Mouse (Mus musculus): ENCODE results near the gene Rsph3b.
"Not testable (repeated sequence)": the region's sequence is repeated elsewhere in the genome, so short reads cannot be mapped to it uniquely, and the experiment has no call there.

The Rsph3b gene

DNA sequence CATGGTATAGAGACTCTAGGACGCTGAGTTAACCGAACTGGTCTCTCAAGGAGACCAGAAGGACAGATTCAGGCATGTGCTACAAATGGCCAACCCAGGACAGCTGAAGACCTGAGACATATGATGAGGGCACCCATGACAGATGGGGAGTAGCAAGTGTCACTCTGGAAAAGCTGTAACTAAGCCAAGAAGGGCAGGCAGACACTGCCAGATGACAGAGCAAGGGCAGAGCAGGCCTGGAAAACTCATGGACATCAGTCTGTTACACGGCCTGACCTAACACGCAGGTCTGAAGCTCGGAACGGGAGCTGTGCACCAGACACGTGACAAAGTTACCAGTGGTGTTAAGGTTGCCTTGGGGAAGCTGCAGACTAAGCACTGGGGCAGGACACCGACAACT, 10.4 kb upstream of the Rsph3b start:
- not testable (repeated sequence) for DNase-seq (ENCODE audit: low spot score)

DNA sequence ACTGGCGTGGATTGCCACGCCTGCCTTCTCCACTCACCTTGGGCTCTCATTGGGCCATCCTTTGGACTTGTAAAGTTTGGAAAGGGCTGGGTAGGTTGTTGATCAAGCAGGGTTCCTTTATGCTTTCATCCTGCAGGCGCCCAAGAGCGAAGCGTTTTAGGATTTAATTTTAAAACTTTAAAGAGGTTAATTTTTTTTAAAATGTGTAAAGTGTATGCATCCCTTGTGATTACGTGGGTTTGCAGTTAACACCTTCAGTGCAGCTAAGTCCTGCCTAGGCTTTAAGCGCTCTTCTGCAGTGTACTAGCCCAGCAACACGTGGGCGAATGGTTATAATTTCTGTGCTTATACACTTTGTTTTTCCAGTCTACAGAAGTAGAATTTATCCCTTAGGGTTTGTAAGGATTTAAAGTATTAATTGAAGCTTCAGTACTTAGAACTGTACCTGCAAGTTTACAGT, 317 bp upstream of the Rsph3b start:
- peak; percentile 7 for DNase-seq (ENCODE audit: low spot score)

DNA sequence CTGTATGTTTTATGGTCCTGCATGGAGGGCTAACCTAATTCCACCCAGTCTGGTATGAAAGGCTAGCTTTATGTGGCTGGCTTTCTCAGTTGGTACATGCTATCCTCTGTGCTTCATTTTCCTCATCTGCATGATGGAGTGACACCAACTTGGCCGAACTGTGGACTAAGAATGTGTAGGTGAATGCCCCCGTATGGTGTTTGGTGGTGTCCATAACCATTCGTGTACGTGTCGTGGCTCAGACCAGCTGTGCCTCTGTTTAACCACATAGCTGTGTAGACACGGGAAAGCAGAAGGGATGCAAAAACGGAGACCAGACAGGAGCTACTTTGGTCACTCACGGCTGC, 872 bp downstream of the Rsph3b start:
- DNase-seq (ENCODE audit: low spot score) = not testable (repeated sequence)

DNA sequence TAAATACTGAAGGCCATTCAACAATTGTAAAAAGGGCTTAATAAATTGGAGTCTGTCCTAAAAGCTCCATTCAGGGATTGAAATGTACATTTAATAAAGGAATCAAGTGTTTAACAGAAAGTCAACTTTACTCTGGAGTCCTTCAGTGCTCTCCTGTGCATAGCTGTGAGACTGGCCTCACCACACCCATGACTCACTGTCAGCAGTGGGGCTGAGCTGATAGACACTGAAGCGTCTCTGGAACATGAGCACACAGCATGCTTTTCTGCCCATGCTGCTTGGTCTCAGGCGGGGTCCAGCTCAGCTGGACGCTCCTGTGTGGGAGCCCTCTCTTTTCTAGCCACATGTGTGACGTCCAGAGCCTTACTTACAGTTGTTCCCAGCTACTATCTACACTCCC, 5.9 kb downstream of the Rsph3b start:
- DNase-seq (ENCODE audit: low spot score) = not testable (repeated sequence)

DNA sequence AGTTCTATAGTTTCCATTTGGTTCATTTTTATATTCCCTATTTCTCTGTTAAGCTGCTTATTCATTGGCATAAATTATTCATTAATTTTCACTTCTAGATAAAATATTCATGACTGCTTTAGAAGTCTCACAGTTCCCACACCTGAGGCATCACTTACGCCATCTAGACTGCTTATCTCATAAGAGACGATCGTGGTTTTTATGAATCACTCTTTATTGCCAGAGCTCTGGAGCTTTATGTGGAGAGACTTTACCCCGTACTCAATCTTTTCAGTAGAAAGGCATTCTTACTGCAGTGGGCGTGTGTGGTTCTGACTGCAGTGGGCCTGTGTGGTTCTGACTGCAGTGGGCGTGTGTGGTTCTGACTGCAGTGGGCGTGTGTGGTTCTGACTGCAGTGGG, 16.9 kb downstream of the Rsph3b start:
- DNase-seq (ENCODE audit: low spot score) = not testable (repeated sequence)

DNA sequence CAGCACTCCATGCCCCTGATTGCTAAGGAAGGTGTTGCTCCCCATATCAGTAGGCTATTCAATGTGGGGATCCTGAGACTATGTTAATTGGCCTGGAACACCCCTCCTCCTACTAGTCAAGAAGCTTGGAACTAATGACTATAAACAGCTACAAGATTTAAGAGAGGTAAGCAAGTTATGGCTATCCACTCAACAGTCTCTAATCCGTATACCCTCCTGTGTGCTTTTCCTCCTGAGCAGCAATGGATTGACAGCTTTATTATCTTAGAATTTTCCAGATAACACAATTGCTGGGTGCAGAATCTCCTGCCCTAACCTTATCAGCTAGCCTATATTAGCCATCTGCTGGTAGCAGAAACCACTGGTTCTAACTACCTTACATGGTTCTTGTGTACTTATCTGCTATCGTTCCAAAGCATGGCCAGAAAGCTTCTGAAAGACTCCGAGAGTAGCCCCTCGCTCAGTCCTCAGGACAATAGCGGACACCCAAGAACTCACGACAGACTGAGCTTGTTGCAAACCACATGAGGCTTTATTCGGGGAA, 28.1 kb downstream of the Rsph3b start:
- not testable (repeated sequence) for DNase-seq (ENCODE audit: low spot score)

DNA sequence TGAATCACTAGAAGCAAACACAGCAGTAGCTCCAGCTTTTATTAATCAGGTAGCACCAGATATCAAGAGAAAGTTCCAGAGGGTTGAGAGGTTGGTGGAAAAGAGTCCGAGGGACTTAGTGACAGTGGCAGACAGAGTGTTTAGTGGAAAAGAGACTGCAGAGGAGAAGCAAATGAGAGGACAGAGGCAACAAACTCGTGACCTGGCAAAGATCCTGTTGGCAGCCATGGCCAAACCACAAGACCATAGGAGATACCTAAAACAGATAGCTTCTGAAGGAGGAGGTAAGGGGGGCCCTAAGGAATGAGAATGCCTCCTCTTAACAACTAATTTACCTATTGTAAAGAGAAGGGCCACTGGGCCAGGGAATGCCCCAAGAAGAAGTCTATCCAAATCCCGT, 29.1 kb downstream of the Rsph3b start:
- DNase-seq (ENCODE audit: low spot score) = not testable (repeated sequence)

DNA sequence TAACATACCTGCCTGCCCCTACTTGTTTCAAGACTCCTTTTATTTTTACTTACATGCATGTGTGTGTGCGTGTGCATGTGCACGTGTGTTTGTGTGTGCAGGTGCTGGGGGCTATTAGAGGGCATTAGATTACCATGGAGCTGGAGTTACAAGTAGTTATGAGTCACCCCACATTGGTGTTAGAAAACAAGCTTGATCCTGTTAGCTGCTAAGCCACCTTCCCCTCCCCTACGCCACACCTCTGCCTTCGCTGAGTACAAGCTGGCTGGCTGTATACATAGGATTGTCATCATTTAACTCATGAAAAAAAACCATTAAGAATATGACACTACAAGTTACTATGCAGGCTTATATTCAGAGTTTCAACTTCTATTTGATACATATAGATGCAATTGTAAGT, 33.2 kb downstream of the Rsph3b start:
- DNase-seq (ENCODE audit: low spot score) = not testable (repeated sequence)

DNA sequence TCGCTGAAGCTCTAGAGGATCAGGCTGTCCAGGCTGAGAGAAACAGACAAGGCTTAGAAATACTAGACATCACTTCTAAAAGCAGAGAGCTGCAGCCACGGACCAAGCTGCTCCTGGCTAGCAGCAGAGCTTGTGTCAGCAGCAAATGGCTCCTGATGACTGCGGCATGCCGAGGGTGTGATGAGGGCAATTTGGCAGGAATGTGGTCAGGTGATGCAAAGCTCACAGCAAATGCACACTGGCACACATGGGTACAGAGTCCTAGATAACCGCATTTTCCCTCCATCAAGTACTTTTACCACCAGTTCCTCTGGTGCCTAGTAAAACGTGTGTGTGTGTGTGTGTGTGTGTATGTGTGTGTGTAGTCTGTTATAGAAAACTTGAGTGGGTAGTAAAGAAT, 34.4 kb downstream of the Rsph3b start:
- DNase-seq (ENCODE audit: low spot score) = not testable (repeated sequence)

DNA sequence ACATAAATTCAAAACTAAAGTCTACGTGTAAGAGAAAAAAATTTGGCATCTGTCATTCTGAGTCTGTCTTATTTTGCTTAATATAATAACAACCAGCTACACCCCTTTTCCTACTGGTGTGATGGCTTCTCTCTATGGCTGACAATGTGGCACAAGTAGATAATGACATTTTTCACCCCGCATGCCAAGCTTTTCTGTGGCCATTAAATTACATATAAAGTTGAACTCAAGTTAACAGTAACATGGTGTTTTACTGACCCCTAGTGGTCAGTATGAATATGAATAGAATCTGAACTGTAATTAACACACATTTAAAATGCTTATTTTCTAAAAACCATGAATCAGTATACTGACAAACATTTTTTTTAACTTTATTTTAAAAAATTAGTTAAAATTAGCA, 48.1 kb downstream of the Rsph3b start:
- DNase-seq (ENCODE audit: low spot score) = not testable (repeated sequence)

DNA sequence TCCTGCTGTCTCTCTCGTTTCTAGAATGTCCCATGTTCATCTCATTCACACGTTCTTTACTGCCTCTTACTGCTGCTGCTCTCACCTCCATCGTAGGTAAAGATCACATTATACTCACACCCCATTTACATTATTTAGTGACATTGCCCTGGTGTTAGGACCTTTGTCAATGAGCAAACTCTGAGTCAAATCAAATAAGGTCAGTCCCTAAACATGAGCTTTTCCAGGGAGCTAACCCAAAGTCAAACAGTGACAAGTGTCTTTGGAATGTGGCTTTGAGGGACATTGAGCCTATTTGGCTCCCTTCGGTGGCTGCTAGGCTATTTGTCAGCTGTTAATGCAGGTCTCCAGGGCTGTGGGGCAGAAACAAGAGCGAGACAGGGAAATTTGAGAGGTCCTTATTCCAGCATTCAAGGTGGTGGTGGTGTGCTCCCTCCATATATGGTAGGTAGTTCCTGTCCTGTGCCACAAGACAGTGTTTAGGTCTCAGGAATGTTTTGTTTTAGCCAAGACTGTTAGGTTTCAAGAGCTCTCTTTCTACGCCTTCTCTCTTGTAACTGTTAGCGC, 50.4 kb downstream of the Rsph3b start:
- not testable (repeated sequence) for DNase-seq (ENCODE audit: low spot score)

DNA sequence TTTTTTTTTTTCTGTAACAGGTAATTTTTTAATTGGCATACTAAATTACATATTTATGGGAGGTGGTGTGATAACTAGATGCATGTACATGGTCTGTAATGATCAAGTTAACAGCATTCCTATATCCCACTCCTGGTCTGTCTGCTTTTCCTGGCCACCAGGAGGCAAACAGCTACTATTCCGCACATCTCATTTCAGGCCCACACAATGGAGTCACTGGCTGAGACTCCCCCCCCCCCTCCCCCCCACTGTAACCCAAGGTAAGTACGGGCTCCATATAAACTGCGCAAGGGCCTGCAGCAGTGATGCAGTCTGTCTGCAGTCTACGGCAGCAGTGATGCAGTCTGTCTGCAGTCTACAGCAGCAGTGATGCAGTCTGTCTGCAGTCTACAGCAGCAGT, 51.7 kb downstream of the Rsph3b start:
- no peak for DNase-seq (ENCODE audit: low spot score)

DNA sequence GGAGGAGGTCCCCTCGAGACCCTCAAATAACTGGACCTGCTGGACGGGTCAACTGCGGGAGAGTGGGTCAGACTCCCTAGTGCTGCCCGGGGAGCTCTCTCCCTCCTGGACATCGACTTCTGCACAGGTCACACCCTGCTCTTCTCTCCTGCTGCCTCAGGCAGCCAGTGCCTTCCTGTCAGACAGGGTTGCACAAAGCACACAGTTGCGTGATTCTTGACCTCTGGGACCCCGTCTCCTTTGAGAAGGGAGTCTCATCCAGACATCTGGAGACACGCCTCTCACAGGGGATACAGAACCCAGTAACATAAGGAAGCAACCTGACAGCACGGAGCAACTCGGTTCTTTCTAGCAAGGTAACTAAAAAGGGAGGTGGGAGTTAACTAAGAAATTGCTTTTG, 55.1 kb downstream of the Rsph3b start:
- no peak for DNase-seq (ENCODE audit: low spot score)

DNA sequence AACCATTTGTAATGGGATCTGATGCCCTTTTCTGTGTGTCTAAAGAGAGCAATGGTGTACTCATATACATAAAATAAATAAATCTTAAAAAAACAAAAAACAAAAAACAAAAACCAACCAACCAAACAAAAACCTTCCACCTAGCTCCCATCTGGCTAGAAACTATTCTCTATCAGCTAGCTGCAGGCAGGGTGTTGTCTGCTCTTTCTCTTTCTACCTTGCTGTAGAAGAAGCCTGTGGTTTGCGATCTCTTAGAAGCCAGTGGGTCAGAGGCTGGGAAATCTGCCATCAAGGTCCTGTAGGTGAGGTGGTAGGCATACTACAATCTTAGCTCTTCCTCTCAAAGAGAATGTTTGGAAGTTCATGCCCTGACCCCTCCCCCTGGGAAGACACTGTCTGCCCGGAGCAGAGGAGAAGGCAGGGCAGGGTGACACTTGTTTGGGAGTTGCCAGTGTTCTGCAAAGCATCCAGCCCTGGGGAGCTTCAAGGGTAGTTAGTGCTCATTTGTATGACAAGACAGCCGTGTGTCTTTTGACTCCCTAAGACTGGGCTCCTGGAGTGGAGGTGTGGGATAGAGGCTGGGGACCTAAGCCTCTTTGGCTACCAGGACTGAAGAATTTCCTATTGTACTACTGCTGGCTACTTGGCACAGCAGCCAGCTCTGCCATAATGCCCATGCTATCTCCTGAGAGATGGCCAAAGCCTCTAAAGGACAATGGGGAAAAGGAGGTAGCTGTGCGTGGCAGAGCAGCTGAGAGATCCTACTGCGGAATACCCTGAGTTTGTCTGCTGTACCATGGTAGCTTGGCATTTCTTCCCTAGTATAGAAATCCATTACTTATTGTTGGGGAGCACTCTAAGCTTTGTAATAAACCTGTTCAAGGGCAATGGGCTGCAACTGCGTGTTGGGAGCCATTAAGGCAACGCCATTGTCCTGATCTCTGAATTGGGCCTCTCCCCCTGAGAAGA, 56.2 kb downstream of the Rsph3b start:
- no peak for DNase-seq (ENCODE audit: low spot score)

DNA sequence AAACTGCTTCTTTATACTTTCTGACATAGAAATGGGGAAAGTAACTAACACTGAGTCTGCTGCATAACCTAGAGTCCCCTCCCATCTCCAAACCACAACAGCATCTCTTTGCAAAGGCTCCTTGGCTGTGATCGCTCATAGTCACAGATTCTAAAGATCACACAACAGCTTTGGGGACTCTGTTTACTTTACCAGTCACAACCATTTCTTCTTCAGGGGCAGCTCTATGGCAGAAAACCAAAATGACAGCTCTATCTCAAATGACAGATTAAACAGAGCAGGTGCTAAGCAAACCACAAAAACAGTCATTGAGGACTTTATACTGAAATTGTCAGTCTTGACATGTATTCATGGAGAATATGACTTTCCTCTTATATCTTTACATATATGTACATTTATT, 62.0 kb downstream of the Rsph3b start:
- no peak for DNase-seq (ENCODE audit: low spot score)

DNA sequence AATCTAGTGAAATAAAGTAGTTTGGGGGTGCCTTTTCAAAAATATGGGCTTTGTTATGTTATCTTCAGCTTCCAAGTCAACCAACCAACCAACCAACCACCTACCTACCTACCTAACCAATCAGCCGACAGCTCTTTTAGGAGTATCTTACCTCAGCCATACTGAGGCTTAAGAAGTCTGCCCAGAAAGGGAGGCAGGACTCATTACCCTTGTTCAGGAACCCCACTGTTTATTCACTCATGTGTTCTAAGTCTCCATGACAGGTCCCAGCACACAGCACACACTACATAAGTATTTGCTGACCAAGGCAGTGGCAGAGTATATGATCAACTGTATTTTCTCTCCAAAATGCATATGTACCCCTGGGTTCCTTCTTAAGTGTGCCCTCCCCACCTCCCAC, 64.0 kb downstream of the Rsph3b start:
- DNase-seq (ENCODE audit: low spot score) = no peak

DNA sequence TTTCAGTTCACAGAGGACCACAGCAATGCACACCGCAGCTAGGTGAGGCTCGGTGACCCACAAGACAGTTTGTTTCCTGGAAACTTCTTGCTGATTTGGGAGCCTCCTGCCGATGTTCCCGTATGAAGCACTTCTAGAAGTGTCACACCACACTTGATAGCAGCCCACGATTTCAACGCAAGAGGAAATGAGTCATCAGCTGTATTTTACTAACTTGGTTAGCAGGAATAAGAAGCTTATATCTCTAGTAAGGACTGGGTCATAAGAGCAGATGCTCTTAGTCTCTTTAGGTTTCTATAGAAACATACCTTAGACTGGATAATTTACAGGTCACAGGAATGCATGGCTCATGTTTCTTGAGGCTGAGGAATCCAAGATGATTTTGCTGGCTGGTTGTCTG, 67.2 kb downstream of the Rsph3b start:
- no peak for DNase-seq (ENCODE audit: low spot score)

DNA sequence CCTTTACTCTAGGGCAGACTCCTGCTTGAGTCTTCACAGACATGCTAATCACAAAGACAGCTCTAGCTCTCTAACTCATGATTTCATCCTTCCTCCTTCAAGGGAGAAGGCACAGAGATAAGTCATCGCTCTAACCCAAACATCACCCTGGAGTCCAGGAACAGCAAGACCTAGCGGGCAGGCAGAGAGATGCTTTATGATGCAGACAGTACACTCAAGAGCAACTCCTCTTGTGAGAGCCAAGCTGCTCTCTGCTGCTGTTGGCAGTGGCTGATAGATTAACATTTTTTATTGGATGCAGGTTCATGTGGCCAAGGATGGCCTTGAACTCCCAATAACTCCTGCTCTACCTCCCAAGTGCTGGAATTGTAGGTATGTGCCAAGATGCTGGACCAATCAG, 77.1 kb downstream of the Rsph3b start:
- no peak for DNase-seq (ENCODE audit: low spot score)

DNA sequence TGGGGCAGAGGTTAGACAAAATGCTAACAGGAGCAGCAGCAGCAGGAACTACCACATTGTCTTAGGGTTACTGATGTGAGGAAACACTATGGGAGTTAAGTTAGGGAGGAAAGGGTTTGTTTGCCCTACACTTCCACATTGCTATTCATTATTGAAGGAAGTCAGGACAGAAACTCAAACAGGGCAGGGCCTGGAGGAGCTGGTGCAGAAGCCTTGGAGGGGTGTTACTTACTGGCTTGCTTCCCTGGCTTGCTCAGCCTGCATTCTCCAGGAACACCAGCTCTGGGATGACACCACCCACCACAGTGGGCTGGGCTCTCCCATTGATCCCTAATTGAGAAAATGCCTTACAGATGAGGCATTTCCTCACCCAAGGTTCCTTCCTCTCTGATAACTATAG, 79.7 kb downstream of the Rsph3b start:
- DNase-seq (ENCODE audit: low spot score) = no peak

DNA sequence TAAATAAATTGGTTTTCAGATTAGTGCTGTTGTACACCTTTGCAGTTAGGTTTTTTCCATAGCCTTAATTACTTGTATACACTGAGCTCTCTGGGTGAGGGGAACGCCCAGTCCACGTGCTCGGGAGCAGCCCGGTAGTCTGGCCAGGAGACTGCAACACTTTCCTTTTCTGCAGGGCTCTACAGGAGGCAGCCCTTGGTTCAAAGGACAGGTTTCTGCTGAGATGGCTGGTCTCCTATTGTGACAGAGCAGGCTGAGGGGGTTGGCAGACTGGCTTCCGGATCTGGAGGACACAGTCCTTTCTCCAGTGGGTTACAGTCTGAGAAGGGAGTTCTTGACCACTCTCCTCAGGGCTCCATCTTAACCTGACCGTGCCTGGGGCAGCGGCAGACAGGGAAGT, 80.7 kb downstream of the Rsph3b start:
- no peak for DNase-seq (ENCODE audit: low spot score)

DNA sequence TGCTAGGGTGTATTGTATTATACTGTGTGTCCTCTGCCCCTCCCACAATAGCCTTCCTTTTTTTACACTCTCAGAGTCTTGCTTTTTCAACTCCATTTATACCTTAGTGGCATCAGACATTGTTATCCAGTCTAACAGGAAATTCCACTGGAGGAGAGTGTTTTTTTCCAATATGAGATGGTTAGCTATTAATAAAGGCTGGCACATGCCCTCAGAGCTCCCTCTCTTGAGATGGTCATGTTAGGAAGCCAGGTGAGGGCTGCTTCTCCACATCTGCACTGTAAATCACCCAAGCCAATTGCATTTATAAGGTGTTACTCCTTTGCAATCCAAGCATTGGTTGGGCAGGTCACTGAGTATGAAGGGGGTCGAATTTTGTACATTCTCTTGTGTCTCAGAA, 81.9 kb downstream of the Rsph3b start:
- no peak for DNase-seq (ENCODE audit: low spot score)

DNA sequence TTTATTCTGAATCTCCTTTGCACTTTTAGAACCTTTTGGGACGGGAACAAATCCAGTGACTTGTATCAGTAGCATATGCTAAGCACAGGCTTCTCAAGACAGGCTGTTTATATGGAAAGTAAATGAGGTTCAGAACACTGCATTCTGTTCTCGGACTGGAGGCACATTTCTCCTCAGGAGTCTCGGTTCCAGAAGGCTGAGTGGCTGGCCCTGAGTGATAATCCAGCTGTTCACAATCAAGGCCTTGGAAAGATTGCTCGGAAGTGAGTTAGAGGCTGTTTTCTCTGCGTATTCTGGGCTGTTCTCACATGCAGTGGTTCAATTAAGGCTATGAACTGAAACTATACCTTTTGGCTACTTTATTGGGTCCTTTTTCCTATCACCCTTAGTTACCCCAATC, 82.9 kb downstream of the Rsph3b start:
- no peak for DNase-seq (ENCODE audit: low spot score)

DNA sequence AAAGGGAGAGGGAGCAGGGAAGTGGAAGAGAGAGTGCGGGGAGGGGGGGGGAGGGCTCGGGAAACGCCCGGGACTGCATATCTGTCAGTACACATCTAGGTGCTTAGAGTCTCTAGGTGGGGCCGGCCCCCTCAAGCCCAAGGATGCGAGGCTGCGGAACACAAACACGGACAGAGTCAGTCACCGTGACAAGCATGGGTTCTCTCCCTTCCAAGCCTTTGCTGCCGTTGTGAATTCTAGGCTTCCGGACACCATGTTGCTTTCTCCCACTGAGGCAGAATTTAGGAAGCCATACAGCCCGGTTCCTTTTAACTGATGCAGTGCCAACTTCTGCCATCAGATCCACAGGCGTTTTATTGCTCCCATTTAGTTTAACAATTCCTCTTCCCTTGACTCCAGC, 83.6 kb downstream of the Rsph3b start:
- no peak for DNase-seq (ENCODE audit: low spot score)

All from embryo, embryonic 10 days (tissue).